Mouse (Mus musculus): Measurements from ENCODE around the gene Lamc1. TPM values are rescaled to one million over a fixed set of nuclear protein-coding genes. Genes with fewer than 3 reads are reported as not detected.
A peak's percentile ranks its signal among the peaks of the same experiment; 100 is the strongest.

Lamc1 gene
- polyA plus RNA-seq, 1 experiment from 2014 or later: 193 TPM

DNA sequence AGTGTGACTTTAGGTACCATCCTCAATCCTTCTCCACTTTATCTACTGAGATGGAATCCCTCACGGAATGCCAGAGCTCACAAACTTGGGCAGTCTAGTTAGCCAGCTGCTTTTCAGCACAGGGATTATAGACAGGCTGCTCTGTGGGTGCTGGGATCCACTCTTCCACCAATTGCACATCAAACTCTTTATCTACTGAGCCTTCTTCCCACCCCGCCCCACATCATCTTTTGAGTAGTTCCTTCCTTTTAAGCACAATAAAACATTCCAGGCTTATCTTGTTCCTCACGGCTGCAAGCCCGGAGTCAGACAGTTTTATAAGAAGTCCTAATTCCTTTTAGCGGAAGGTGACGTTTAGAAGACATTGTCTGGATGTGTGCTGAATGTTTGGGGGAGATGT, 36.4 kb upstream of the Lamc1 start:
- no peaks in the 10 kb centered on the region for H3K4me1 ChIP-seq (ENCODE audit: insufficient read depth)
- H3K9me3 ChIP-seq (ENCODE audit: low read depth, low read length): no peaks in the 10 kb centered on the region
- 42% methylated on average over 6 of the region's 6 CpGs for WGBS
- H3K27me3 ChIP-seq (ENCODE audit: insufficient read depth, low read length): no peaks in the 10 kb centered on the region
- H3K4me3 ChIP-seq (ENCODE audit: low read depth, low read length): no peak overlapping the region
- ATAC-seq (ENCODE audit: insufficient read depth) (no peak), DNase-seq (no peak)
- no peak overlapping the region for H3K4me2 ChIP-seq
- H3K27ac ChIP-seq (ENCODE audit: low read depth): no peak overlapping the region
- TF ChIP-seq CTCF (IDR thresholded peaks at IDR 0.05; ENCODE audit: low read depth): no peak
- no peaks in the 10 kb centered on the region for H3K36me3 ChIP-seq (ENCODE audit: insufficient read depth)
- H3K9ac ChIP-seq: no peak overlapping the region

DNA sequence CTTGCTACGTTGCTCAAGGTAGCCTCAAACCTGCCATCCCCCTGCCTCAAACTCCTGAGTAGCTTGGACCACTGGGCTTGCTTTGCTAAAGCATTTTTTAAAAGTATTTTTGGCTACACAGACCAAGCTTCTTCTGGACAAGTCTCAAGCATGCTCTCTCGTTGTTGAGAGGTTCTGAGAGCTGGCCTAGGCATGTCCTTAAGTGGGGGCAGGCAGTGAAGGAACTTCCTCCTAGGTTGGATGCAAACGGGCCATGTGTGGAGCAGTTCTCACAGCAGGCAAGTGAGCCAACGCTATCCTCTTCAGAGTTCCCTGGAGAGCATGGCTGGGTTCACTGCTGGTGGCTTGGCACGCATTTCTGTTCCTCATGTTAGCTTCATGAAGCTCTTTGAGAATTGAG, 34.5 kb upstream of the Lamc1 start:
- DNase-seq (no peak), ATAC-seq (ENCODE audit: insufficient read depth) (no peak)
- H3K27me3 ChIP-seq (ENCODE audit: insufficient read depth, low read length): no peaks in the 10 kb centered on the region
- no peaks in the 10 kb centered on the region for H3K36me3 ChIP-seq (ENCODE audit: insufficient read depth)
- H3K4me1 ChIP-seq (ENCODE audit: insufficient read depth): no peaks in the 10 kb centered on the region
- no peak overlapping the region for H3K4me2 ChIP-seq
- H3K9me3 ChIP-seq (ENCODE audit: low read depth, low read length): no peaks in the 10 kb centered on the region
- H3K4me3 ChIP-seq (ENCODE audit: low read depth, low read length): no peak overlapping the region
- no peak for TF ChIP-seq CTCF (IDR thresholded peaks at IDR 0.05; ENCODE audit: low read depth)
- WGBS: 55% methylated on average over 5 of the region's 5 CpGs
- no peak overlapping the region for H3K27ac ChIP-seq (ENCODE audit: low read depth)
- H3K9ac ChIP-seq: no peak overlapping the region

DNA sequence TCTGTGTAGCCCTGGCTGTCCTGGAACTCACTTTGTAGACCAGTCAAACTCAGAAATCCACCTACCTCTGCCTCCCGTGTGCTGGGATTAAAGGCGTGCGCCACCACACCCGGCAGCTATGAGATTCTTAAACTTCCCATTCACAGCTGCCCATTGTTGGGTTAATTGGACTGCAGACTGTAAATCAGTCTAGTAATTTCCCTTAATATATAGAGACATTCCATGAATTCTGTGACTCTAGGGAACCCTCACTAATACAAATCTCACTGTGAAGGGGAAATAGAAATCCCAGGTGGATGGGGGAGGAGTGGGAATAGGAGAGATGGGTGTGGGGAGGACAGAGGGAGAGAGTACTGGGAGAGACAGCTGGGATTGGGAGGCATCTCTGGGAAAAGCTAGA, 29.3 kb upstream of the Lamc1 start:
- ATAC-seq (ENCODE audit: insufficient read depth): no peak
- Histone ChIP-seq H3K4me2 (no peak overlapping the region), H3K9me3 (ENCODE audit: low read depth, low read length) (no peaks in the 10 kb centered on the region), H3K27ac (ENCODE audit: low read depth) (no peak overlapping the region), H3K9ac (no peak overlapping the region), H3K27me3 (ENCODE audit: insufficient read depth, low read length) (no peaks in the 10 kb centered on the region), H3K4me3 (ENCODE audit: low read depth, low read length) (no peak overlapping the region), H3K4me1 (ENCODE audit: insufficient read depth) (no peaks in the 10 kb centered on the region), H3K36me3 (ENCODE audit: insufficient read depth) (no peaks in the 10 kb centered on the region)
- no peak for DNase-seq
- WGBS: 91% methylated on average over 4 of the region's 4 CpGs
- no peak for TF ChIP-seq CTCF (IDR thresholded peaks at IDR 0.05; ENCODE audit: low read depth)

DNA sequence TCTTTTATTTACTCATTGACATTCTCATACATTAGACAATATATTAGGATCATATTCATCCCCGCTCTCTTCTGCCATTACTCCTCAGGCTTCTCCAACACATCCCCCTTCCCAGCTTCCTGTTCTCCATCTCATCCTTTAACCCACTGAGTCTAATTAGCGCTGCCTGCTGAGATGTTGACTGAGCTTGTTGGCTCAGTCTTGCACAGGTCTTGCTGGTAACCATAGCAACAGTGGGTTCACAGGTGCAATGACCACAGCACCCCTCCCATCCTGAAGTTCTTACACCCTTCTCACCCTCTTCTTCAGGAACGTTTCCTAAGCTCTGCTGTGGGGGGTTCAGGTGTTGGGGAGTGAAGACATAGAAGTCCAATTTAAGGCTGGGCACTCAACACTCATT, 28.0 kb upstream of the Lamc1 start:
- Histone ChIP-seq H3K9ac (no peak overlapping the region), H3K36me3 (ENCODE audit: insufficient read depth) (no peaks in the 10 kb centered on the region), H3K4me3 (ENCODE audit: low read depth, low read length) (no peak overlapping the region), H3K27ac (ENCODE audit: low read depth) (no peak overlapping the region), H3K4me2 (no peak overlapping the region), H3K27me3 (ENCODE audit: insufficient read depth, low read length) (no peaks in the 10 kb centered on the region), H3K4me1 (ENCODE audit: insufficient read depth) (no peaks in the 10 kb centered on the region), H3K9me3 (ENCODE audit: low read depth, low read length) (no peaks in the 10 kb centered on the region)
- TF ChIP-seq CTCF (IDR thresholded peaks at IDR 0.05; ENCODE audit: low read depth): no peak
- ATAC-seq (ENCODE audit: insufficient read depth): no peak
- 44% methylated on average over 3 of the region's 3 CpGs for WGBS
- DNase-seq: no peak

DNA sequence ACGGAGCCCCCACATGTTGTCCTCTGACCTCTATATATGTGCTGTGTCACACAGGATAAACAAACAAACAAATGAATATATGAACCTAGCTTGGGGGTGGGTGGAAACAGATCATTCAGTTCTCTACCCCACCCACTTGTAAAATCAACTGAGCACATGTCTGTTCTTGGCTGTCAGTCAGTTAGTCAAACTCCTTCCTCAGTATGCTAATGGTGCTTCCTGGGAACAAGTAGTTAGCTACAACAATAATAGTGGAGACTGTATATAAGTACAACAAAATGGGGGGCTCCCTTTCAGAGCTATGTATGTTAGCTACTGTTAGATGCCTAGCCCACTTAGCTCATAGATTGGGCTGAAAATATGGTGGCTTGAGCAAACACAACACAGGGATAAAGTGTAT, 24.6 kb upstream of the Lamc1 start:
- no peak for ATAC-seq (ENCODE audit: insufficient read depth)
- Histone ChIP-seq H3K4me3 (ENCODE audit: low read depth, low read length) (no peak overlapping the region), H3K36me3 (ENCODE audit: insufficient read depth) (no peaks in the 10 kb centered on the region), H3K27me3 (ENCODE audit: insufficient read depth, low read length) (no peaks in the 10 kb centered on the region), H3K4me2 (no peak overlapping the region), H3K27ac (ENCODE audit: low read depth) (no peak overlapping the region), H3K4me1 (ENCODE audit: insufficient read depth) (peaks cover 13% of the 10 kb centered on the region), H3K9me3 (ENCODE audit: low read depth, low read length) (no peaks in the 10 kb centered on the region), H3K9ac (no peak overlapping the region)
- 88% methylated on average over 1 of the region's 1 CpGs for whole genome bisulfite sequencing
- DNase-seq: no peak
- TF ChIP-seq CTCF (IDR thresholded peaks at IDR 0.05; ENCODE audit: low read depth): no peak

DNA sequence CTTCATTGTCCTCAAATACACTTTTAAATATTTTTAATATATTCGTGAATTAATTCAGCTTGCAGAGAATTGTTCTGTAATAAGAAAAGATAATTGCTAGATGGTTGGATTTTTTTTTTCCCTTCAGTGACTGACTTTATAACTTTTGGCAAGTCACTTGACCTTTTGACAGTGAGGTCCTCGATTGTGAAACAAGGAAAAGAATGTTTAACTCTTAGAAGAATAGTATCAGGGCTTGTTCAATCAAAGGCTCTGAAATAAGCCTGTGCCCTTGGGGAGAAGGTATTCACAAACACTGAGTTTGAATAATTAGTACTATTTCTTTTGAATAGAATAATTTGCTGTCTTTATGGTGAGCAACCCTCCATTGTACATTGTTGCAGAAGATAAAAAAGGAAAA, 21.9 kb upstream of the Lamc1 start:
- DNase-seq (peak; percentile 51), ATAC-seq (ENCODE audit: insufficient read depth) (no peak)
- Histone ChIP-seq H3K4me1 (ENCODE audit: insufficient read depth) (peaks cover 13% of the 10 kb centered on the region), H3K9ac (no peak overlapping the region), H3K27me3 (ENCODE audit: insufficient read depth, low read length) (no peaks in the 10 kb centered on the region), H3K27ac (ENCODE audit: low read depth) (no peak overlapping the region), H3K4me3 (ENCODE audit: low read depth, low read length) (no peak overlapping the region), H3K36me3 (ENCODE audit: insufficient read depth) (no peaks in the 10 kb centered on the region), H3K9me3 (ENCODE audit: low read depth, low read length) (no peaks in the 10 kb centered on the region), H3K4me2 (no peak overlapping the region)
- no peak for TF ChIP-seq CTCF (IDR thresholded peaks at IDR 0.05; ENCODE audit: low read depth)
- WGBS: 38% methylated on average over 2 of the region's 2 CpGs

DNA sequence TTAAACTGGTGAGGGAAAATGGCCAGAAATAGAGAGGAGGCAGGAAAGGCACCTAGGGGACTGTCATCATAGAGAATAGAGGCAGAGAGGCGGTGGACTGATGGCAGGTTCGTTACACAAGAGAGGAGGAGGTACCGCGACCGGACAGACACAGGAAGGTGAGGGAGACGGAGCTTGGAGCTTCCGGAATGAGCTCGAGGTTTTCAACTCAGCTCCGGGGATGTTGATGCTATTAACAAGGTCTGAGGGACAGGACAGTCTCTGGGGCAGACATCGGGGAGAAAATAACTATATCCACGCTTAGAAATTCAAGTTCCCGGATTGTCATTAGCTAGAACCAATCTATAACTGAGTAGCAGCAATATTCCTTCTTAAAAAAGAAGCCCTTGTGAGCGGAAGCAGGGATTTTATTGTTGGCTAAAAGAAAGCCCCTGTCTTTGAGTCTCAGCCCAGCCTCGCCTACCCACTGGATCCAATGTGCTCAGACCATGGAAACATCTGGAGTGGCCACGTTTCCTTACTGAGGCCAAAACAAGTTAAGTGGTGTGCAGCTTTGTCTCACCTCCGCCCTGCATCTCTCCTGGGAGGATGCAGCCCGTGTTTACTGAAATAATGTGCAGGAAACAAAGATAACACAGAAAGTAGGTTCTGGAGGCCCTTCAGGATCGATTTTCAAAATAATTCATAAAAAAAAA, 21.3 kb upstream of the Lamc1 start:
- Histone ChIP-seq H3K4me1 (ENCODE audit: insufficient read depth) (peaks cover 13% of the 10 kb centered on the region), H3K9me3 (ENCODE audit: low read depth, low read length) (no peaks in the 10 kb centered on the region), H3K4me2 (no peak overlapping the region), H3K27me3 (ENCODE audit: insufficient read depth, low read length) (no peaks in the 10 kb centered on the region), H3K36me3 (ENCODE audit: insufficient read depth) (no peaks in the 10 kb centered on the region), H3K9ac (no peak overlapping the region), H3K4me3 (ENCODE audit: low read depth, low read length) (no peak overlapping the region), H3K27ac (ENCODE audit: low read depth) (peak overlapping the region; percentile 60; the same call in 1 of the 2 replicates)
- ATAC-seq (ENCODE audit: insufficient read depth) (no peak), DNase-seq (peak; percentile 45)
- 51% methylated on average over 18 of the region's 18 CpGs for WGBS
- no peak for TF ChIP-seq CTCF (IDR thresholded peaks at IDR 0.05; ENCODE audit: low read depth)
